Mouse (Mus musculus) hindbrain, embryonic 11.5 days (tissue): ENCODE data around the gene Fam83f. TPM values are rescaled to one million over a fixed set of nuclear protein-coding genes. Genes with fewer than 3 reads are reported as not detected.

Experiments used
- ATAC-seq: fragments of 200-750 bp; cut with Nextera tagmentation; 2 replicates; pipeline ENCODE4 v1.8.0; 2017; ENCODE audit warnings: mild to moderate bottlenecking, moderate TSS enrichment, moderate library complexity; ENCODE audit not compliant: low FRiP score
- DNase-seq: peaks from one replicate; pipeline ENCODE4 v3.0.0-alpha.2; 2015; ENCODE audit warnings: low spot score
- H3K27ac ChIP-seq: fragments of 300-500 bp; sonication (generic); 2 replicates; pipeline ENCODE4 v1.5.1; 2014; ENCODE audit warnings: mild to moderate bottlenecking, low read depth, low read length
- H3K27me3 ChIP-seq: fragments of 300-500 bp; sonication (generic); 2 replicates; pipeline ENCODE4 v1.6.1; 2014; ENCODE audit warnings: mild to moderate bottlenecking, low read length, moderate library complexity, mixed read lengths; ENCODE audit not compliant: control insufficient read depth, insufficient read depth
- H3K36me3 ChIP-seq: fragments of 300-500 bp; sonication (generic); 2 replicates; pipeline ENCODE4 v1.6.1; 2014; ENCODE audit warnings: mild to moderate bottlenecking, low read length, moderate library complexity, mixed read lengths; ENCODE audit not compliant: control insufficient read depth, insufficient read depth
- H3K4me1 ChIP-seq: fragments of 300-500 bp; sonication (generic); replicated peaks from 2 replicates; pipeline ENCODE4 v1.6.1; 2014; ENCODE audit warnings: low read length, mixed read lengths; ENCODE audit not compliant: control insufficient read depth, insufficient read depth
- H3K4me2 ChIP-seq: fragments of 300-500 bp; sonication (generic); replicated peaks from 2 replicates; pipeline ENCODE4 v1.6.1; 2014; ENCODE audit warnings: mild to moderate bottlenecking, low read depth, low read length
- H3K4me3 ChIP-seq: fragments of 300-500 bp; sonication (generic); 2 replicates; pipeline ENCODE4 v1.5.1; 2014; ENCODE audit warnings: low read depth, low read length
- H3K9ac ChIP-seq: fragments of 300-500 bp; sonication (generic); 2 replicates; pipeline ENCODE4 v1.6.1; 2014; ENCODE audit warnings: low read depth, low read length
- H3K9me3 ChIP-seq: fragments of 300-500 bp; sonication (generic); 2 replicates; pipeline ENCODE4 v1.6.1; 2016; ENCODE audit warnings: low read length; ENCODE audit not compliant: control insufficient read depth
- WGBS: fragments of 180-500 bp; shearing (Covaris S2); extraction: QIAGEN DNeasy Blood & Tissue Kit; methylation state at CpG from one replicate; pipeline ENCODE4 v1.1.7; 2014; 5-methylcytosine and 5-hydroxymethylcytosine counted together
- polyA plus RNA-seq: library from polyadenylated mRNA; unstranded; fragments of >200 nt; fragmentation: Nextera tagmentation; extraction: Ambion mirVana; gene quantifications from 2 replicates; pipeline ENCODE4 v1.2.1, GENCODE M21; 2014

Fam83f gene
- polyA plus RNA-seq, 1 experiment from 2014 or later: 0.11 TPM

DNA sequence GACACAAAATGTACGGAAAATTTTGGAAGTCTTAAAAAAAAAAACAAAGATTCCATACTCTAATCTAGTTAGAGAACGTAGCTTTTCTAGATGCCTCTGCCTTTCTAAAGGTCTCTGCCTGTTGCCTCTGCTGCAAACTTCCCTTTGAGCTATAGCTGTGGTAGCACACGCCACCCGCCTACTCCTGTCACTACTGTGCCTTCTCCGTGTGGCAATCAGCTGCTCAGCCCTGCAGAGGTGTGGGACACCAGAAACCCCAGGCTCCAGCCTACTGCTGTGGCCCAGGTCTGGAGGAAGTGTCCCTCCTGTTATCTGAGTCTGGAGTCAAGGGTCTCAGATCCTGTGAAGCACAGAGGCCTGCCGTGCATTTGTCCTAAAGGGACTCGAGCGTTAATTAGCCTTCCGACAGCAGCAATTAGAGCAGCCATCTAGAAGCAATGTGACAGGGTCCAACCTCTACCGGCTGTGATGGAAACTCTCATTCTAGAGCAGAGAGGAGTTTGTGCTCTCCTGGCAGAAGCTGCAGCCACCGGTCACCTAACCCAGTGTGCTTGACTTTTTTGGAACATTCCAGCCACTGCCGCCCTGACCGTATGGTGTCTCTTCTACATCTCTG lies 34.8 kb upstream of the Fam83f start:
- Histone ChIP-seq H3K27ac (no peak overlapping the region), H3K9me3 (no peaks in the 10 kb centered on the region), H3K27me3 (no peaks in the 10 kb centered on the region), H3K36me3 (no peaks in the 10 kb centered on the region), H3K4me1 (no peaks in the 10 kb centered on the region), H3K4me3 (no peak overlapping the region), H3K4me2 (no peak overlapping the region), H3K9ac (no peak overlapping the region)
- no peak for DNase-seq
- WGBS: 64% methylated on average over 13 of the region's 13 CpGs
- no peak for ATAC-seq

DNA sequence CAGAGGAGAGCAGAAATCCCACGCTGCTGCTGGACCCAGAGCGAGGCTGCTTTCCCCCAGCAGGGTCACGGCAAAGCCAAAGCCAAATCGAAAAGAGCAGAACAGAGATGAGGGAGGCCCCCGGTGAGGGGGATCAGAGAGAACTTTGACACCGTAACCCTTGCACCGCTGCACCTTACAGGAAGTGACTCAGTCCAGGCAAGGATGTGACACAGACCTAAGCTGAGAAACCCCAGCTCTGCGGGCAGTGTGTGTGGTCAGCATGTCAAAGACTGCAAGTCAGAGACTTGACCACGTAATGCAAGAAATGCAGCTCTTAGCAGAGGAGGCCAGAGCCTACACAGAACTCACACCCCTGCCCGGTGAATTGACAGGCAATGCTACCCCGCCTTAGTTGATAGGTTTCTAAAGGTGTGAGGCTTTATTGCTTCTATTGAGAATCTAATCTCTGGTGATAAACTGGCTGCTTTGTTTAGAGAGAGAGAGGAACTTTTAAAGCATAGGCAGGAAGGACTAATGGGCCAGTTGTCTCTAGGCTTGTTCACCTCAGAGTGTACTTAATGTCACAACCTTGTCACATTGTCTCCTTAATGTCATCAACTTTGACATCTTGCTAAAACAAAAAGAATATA lies 32.5 kb upstream of the Fam83f start:
- Histone ChIP-seq H3K9ac (no peak overlapping the region), H3K4me1 (no peaks in the 10 kb centered on the region), H3K4me3 (no peak overlapping the region), H3K4me2 (no peak overlapping the region), H3K36me3 (no peaks in the 10 kb centered on the region), H3K9me3 (no peaks in the 10 kb centered on the region), H3K27ac (no peak overlapping the region), H3K27me3 (no peaks in the 10 kb centered on the region)
- no peak for ATAC-seq
- DNase-seq: no peak
- WGBS: 64% methylated on average over 11 of the region's 11 CpGs

DNA sequence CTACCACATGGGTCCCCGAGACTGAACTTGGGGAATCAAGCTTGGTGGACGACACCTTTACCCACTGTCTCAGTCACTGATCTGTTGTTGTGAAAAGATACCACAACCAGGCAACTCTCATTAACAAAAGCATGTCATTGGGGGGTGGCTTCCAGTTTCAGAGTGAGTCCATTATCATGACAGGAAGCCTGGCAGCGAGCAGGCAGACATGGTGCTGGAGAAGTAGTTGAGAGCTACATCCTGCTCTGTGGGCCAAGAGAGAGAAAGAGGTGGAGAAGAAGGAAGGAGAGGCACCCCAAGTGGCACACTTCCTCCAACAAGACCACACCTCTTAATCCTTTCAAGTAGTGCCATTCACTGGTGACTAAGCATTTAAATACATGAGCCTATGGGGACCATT lies 31.8 kb upstream of the Fam83f start:
- H3K27ac ChIP-seq: no peak overlapping the region
- no peaks in the 10 kb centered on the region for H3K27me3 ChIP-seq
- no peaks in the 10 kb centered on the region for H3K4me1 ChIP-seq
- H3K9ac ChIP-seq: no peak overlapping the region
- DNase-seq: no peak
- WGBS: 87% methylated on average over 3 of the region's 3 CpGs
- H3K36me3 ChIP-seq: no peaks in the 10 kb centered on the region
- H3K9me3 ChIP-seq: no peaks in the 10 kb centered on the region
- no peak for ATAC-seq
- H3K4me3 ChIP-seq: no peak overlapping the region
- no peak overlapping the region for H3K4me2 ChIP-seq

DNA sequence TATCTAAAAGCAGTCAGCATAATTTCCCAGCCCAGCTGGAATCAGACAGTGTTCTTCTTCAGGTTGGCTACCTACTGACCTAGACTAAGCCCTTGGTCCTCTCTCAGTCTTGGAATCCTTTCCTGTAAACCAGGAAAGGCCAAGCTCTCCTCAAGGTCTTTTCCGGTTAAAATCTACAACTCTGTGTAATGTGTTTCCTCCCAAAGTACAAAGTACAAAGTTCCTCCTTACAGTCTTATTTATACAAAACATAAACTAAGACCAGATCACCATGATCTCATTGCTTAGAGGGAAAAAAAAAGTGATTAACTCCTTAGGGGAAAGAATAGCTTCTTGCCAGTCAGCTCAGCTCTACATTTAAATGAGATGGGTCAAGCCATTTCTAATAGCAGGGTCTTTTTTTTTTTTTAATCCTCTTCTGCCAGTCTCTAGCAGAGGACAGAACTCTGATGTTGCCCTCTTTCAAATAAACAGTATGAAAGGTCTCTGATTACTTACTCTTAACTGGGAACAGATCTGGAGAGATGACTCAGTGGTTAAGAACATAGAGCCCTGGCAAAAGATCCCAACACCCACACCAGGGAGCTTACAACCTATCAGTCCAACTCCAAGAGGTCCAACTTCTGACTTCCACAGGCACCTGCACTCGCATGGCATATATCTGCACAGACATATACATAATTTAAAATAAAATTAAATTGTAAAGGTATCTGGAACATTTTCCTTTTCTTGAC lies 29.8 kb upstream of the Fam83f start:
- Histone ChIP-seq H3K36me3 (no peaks in the 10 kb centered on the region), H3K27me3 (no peaks in the 10 kb centered on the region), H3K9me3 (no peaks in the 10 kb centered on the region), H3K4me2 (no peak overlapping the region), H3K4me1 (no peaks in the 10 kb centered on the region), H3K4me3 (no peak overlapping the region), H3K9ac (no peak overlapping the region), H3K27ac (no peak overlapping the region)
- WGBS: 91% methylated on average over 2 of the region's 2 CpGs
- ATAC-seq: no peak
- DNase-seq: no peak

DNA sequence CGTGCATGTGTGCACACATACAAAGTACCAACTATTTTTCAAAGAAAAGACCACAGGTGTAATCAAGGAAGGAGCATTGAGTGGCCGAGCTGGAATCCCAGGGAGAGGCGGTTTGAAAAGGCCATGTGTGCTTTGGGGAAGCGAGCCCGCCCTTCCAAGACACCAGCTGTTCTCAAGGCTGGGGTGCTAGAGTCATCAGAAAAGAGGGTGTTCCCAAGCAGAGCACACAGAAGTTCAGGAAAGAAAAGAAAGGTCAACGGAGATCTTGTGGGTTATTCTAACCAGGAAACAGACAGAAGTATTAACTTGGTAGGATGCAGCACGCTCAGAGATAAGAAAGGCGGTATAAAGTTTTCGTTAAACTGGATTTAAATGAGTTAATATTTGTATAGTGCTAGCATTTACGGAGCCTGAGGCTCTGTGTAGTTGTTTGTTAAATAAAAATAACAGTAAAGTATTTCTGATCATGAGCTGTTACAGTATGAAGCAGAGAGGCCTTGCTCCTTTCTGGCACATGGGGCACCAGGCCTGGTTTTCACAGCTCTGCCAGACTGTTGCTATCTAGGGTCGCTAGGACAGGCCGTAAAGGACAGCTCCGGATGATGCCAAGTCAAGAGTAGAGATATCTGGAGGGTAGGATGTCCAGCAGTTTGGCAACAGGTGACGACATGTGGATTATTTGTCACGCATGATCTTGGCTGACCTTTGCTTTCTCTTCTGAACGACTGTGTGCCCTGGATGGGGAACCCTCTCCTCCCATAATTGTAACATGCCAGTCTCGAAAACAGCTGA lies 26.4 kb upstream of the Fam83f start:
- 84% methylated on average over 17 of the region's 17 CpGs for WGBS
- no peaks in the 10 kb centered on the region for H3K9me3 ChIP-seq

DNA sequence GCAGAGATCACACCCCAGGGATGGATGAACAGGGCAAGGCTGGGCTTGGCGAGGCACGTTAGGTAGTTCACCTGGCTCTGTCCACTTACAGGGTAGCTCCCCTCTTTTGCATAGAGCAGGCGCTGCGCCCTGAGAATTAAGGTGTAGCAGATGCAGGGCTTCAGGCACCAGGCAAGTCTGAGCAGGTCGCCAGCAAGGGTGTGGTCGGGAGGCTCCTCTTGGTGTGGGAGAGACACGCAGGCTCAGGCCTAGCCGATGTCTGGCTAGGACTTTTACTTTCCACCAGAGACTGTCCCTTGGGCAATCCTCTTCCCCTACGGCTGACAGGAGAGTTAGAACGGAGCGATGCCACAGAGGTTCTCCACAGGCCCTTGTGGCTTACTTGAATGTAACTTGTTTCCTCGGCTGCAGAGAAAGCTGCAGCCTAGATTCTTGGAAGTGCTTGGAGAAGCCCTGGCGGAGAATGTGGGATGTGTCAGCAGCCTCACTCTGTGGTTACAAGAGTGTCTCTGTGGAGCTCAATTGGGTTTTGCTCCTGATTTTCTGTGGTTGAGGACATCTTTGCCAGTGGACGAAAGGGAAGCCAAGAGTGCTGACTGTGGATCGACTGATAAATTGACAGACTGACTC lies 22.6 kb upstream of the Fam83f start:
- no peak for ATAC-seq
- no peak overlapping the region for H3K4me2 ChIP-seq
- H3K4me3 ChIP-seq: no peak overlapping the region
- H3K36me3 ChIP-seq: no peaks in the 10 kb centered on the region
- WGBS: 77% methylated on average over 15 of the region's 15 CpGs
- H3K27me3 ChIP-seq: no peaks in the 10 kb centered on the region
- H3K4me1 ChIP-seq: no peaks in the 10 kb centered on the region; the same call in 1 of the 2 replicates
- DNase-seq: no peak
- no peak overlapping the region for H3K27ac ChIP-seq
- H3K9ac ChIP-seq: no peak overlapping the region
- H3K9me3 ChIP-seq: no peaks in the 10 kb centered on the region

More for the DNA sequence above, 26.4 kb upstream of the Fam83f start:
- H3K27me3 ChIP-seq: no peaks in the 10 kb centered on the region
- H3K36me3 ChIP-seq: no peaks in the 10 kb centered on the region
- H3K27ac ChIP-seq: no peak overlapping the region
- H3K4me1 ChIP-seq: no peaks in the 10 kb centered on the region; the same call in 1 of the 2 replicates
- no peak overlapping the region for H3K4me3 ChIP-seq
- DNase-seq (no peak), ATAC-seq (no peak)
- H3K9ac ChIP-seq: no peak overlapping the region
- no peak overlapping the region for H3K4me2 ChIP-seq

DNA sequence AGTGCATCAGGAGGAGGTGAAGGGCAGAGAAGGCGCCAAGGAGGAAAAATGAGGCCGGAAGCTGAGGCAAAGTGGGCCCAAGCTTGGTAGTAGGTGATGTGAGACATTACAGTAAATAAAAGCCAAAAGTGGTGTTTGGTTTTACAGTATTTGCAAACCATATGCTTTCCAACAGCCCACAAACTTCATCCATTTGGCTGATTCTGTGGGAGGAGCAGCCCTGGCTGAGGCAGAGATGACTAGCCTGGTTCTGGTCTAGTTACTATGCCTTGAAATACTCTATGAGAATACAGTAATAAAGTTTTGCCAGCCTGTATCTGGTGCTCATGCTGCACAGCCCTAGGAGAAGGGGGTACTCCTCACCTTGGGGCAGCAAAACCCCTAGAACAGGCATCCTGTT lies 21.2 kb upstream of the Fam83f start:
- no peaks in the 10 kb centered on the region for H3K27me3 ChIP-seq
- no peak overlapping the region for H3K9ac ChIP-seq
- H3K4me3 ChIP-seq: no peak overlapping the region
- ATAC-seq (no peak), DNase-seq (no peak)
- H3K4me2 ChIP-seq: no peak overlapping the region
- no peak overlapping the region for H3K27ac ChIP-seq
- H3K9me3 ChIP-seq: no peaks in the 10 kb centered on the region
- WGBS: 80% methylated on average over 2 of the region's 2 CpGs
- H3K4me1 ChIP-seq: no peaks in the 10 kb centered on the region; the same call in 1 of the 2 replicates
- no peaks in the 10 kb centered on the region for H3K36me3 ChIP-seq

DNA sequence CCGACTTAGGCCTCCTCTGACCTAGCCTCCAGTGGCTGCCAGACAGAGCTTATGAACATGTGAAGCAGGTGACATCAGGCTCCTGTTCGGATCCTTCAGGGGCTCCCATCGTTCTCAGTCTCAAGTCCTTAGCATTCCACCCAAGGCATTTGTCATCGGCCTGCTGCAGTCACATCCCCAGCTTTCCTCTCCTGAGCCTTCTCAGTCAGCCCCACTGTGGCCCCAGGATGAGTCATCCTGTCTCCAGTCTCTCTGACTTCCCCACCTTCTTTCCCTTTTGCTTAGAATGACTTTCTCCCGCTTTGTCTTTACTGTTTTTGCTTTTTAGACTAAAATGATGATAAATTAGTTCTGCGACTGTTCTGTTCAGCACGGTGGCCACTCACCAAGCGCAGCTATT lies 17.8 kb upstream of the Fam83f start:
- no peaks in the 10 kb centered on the region for H3K9me3 ChIP-seq
- DNase-seq (no peak), ATAC-seq (no peak)
- no peak overlapping the region for H3K27ac ChIP-seq
- no peaks in the 10 kb centered on the region; the same call in none of the 2 replicates for H3K4me1 ChIP-seq
- no peak overlapping the region for H3K4me2 ChIP-seq
- no peaks in the 10 kb centered on the region for H3K36me3 ChIP-seq
- H3K4me3 ChIP-seq: no peak overlapping the region
- no peaks in the 10 kb centered on the region for H3K27me3 ChIP-seq
- no peak overlapping the region for H3K9ac ChIP-seq
- WGBS: 81% methylated on average over 8 of the region's 8 CpGs
